Mouse (Mus musculus) small intestine, adult 2 months (tissue): ENCODE data around the gene Gm44965. TPM values are rescaled to one million over a fixed set of nuclear protein-coding genes. Genes with fewer than 3 reads are reported as not detected.
A peak's percentile ranks its signal among the peaks of the same experiment; 100 is the strongest.

ENCODE experiments used
- H3K27ac ChIP-seq: fragments of 200-500 bp; 2 replicates; pipeline ENCODE4 v1.5.1; 2012; ENCODE audit warnings: low read depth, low read length, control low read depth, inconsistent platforms; ENCODE audit not compliant: insufficient read depth
- H3K27me3 ChIP-seq: fragments of 200-500 bp; 2 replicates; pipeline ENCODE4 v1.6.1; 2012; ENCODE audit warnings: mild to moderate bottlenecking, moderate library complexity, low read length, inconsistent platforms; ENCODE audit not compliant: control insufficient read depth, insufficient read depth
- H3K36me3 ChIP-seq: fragments of 200-500 bp; 2 replicates; pipeline ENCODE4 v1.6.1; 2012; ENCODE audit warnings: mild to moderate bottlenecking, low read length, control low read depth, inconsistent platforms; ENCODE audit not compliant: control insufficient read depth, insufficient read depth
- H3K4me1 ChIP-seq: fragments of 200-500 bp; 2 replicates; pipeline ENCODE4 v1.6.1; 2012; ENCODE audit warnings: low read length, inconsistent platforms, mixed read lengths; ENCODE audit not compliant: control insufficient read depth, insufficient read depth, insufficient read length
- H3K4me3 ChIP-seq: fragments of 200-500 bp; 2 replicates; pipeline ENCODE4 v1.5.1; 2012; ENCODE audit warnings: low read depth, mild to moderate bottlenecking, control low read depth, inconsistent platforms, low read length, moderate library complexity
- CTCF ChIP-seq: fragments of 200-500 bp; IDR thresholded peaks from 2 replicates; pipeline ENCODE4 v1.5.1; 2012; ENCODE audit warnings: low read depth, mild to moderate bottlenecking, control low read depth, inconsistent platforms, low read length, moderate library complexity, mixed read lengths; ENCODE audit not compliant: insufficient replicate concordance, insufficient read length; ENCODE audit errors: extremely low read depth
- POLR2A ChIP-seq: fragments of 200-500 bp; IDR thresholded peaks from 2 replicates; pipeline ENCODE4 v1.6.1; 2012; ENCODE audit warnings: low read depth, mild to moderate bottlenecking, control low read depth, inconsistent platforms, low read length, moderate library complexity
- WGBS: fragments of 180-500 bp; shearing (Covaris S2); methylation state at CpG from one replicate; pipeline ENCODE4 v1.1.7; 2018; 5-methylcytosine and 5-hydroxymethylcytosine counted together
- polyA plus RNA-seq: library from polyadenylated mRNA; depleted of rRNA; stranded (reverse); fragments of >200 nt; gene quantifications from 2 replicates; pipeline ENCODE4 v1.2.3, GENCODE M21; 2012; rRNA removed

Gene Gm44965
- polyA plus RNA-seq, 1 experiment = not detected

DNA sequence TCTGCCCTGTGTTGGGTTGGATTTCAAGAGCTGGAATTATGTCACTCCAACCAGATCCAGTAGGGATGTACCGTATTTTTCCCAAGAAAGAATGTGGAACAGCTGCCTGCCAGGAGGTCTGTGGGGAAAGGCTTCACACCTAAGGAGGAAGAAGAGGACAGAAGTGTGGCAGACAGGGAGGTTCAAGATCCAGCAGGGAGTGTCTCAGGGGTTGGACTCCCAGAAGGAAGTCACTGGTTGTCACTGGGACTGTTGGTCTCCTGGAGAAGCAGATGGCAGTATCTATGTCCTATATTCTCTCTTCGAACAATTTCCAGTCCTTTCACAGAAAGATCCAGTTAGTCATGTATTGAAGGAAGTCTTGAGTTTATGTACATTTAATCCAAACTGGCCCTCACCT is 53.9 kb downstream of the Gm44965 start:
- Histone ChIP-seq H3K27me3 (no peaks in the 10 kb centered on the region), H3K36me3 (peaks cover 2% of the 10 kb centered on the region; the same call in 1 of the 2 replicates), H3K4me1 (peaks cover 6% of the 10 kb centered on the region), H3K27ac (peak overlapping the region; percentile 52), H3K4me3 (peak overlapping the region; percentile 46)
- TF ChIP-seq POLR2A (no peak), CTCF (no peak)
- 59% methylated on average over 2 of the region's 2 CpGs for WGBS

DNA sequence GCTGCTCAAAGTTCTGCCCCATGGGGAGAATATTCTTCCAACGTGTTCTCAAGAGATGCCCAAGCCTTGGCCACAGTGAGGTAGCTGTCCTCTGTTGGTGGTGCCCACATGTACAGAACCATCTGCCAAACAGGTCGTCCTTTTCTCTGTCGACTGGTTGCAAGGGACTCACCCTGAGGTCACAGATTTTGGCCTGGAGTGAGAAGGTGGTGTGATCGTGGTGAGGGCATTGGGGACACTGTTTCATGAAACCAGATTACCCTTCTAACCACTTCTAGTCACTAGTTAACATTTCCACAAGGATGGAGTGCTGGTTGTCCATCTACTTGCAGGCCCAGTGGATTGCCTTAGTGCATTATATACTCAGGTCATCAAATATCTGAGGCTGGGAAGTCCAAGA is 55.0 kb downstream of the Gm44965 start:
- Histone ChIP-seq H3K4me3 (no peak overlapping the region), H3K36me3 (peaks cover 2% of the 10 kb centered on the region; the same call in 1 of the 2 replicates), H3K27ac (no peak overlapping the region), H3K4me1 (peaks cover 6% of the 10 kb centered on the region), H3K27me3 (no peaks in the 10 kb centered on the region)
- TF ChIP-seq POLR2A = no peak
- 90% methylated on average over 4 of the region's 4 CpGs for WGBS

DNA sequence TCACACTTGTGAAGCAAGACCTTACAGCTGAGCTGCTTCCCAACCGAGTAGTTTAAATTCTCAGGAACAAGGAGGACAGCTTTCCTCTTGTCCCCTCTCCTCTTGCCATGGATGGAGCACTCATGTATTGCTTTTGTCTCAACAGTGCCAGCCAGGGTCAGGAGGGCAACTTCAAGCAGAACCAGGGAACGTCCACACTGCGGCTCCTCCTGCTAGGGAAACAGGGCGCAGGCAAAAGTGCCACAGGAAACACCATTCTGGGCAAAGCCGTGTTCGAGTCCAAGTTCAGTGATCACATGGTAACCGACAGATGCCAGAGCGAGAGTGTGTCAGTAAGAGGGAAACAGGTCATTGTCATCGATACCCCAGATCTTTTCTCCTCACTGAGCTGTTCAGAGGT is 56.3 kb downstream of the Gm44965 start:
- no peak overlapping the region for H3K4me3 ChIP-seq
- H3K4me1 ChIP-seq = peaks cover 6% of the 10 kb centered on the region
- H3K27ac ChIP-seq = no peak overlapping the region
- 91% methylated on average over 9 of the region's 9 CpGs for WGBS
- H3K27me3 ChIP-seq = no peaks in the 10 kb centered on the region
- peaks cover 2% of the 10 kb centered on the region; the same call in 1 of the 2 replicates for H3K36me3 ChIP-seq
- TF ChIP-seq POLR2A (no peak), CTCF (no peak)

DNA sequence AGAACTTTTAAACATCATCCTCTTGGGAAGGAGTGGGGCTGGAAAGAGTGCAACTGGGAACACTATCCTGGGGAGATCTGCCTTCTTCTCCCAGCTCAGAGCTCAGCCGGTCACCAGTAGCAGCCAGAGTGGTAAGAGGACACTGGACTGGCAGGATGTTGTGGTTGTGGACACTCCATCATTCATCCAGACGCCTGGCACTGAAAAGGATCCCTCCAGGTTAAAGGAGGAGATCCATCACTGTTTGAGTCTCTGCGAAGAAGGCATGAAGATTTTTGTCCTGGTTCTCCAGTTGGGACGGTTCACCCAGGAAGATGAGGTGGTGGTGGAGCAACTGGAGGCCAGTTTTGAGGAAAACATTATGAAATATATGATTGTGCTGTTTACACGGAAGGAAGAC is 65.0 kb downstream of the Gm44965 start:
- Histone ChIP-seq H3K4me1 (no peaks in the 10 kb centered on the region), H3K27ac (no peak overlapping the region), H3K27me3 (no peaks in the 10 kb centered on the region), H3K36me3 (no peaks in the 10 kb centered on the region), H3K4me3 (no peak overlapping the region)
- no peak for TF ChIP-seq CTCF
- TF ChIP-seq POLR2A = no peak
- WGBS = 80% methylated on average over 5 of the region's 5 CpGs

DNA sequence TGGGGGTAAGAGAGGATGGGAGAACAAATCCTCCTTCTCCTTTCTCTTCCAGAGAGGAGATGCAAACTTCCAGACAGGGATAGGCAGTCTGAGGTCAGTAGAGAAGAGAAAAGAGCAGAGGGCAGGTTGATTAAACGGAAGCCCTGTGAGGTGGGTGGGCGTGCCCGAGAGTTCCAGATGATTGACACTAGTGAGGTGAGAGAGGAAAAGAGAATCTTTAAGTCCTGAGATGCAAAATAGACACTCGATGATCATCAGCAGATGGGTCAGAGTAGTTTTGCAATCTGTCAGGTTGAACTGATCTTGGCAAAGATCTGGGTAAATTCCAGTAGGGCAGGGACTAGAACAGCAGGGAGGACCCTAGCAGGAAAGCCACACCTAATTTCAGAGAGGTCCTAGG is 71.0 kb downstream of the Gm44965 start:
- TF ChIP-seq CTCF (no peak), POLR2A (no peak)
- no peak overlapping the region for H3K27ac ChIP-seq
- H3K36me3 ChIP-seq = no peaks in the 10 kb centered on the region
- no peaks in the 10 kb centered on the region for H3K27me3 ChIP-seq
- peaks cover 8% of the 10 kb centered on the region for H3K4me1 ChIP-seq
- no peak overlapping the region for H3K4me3 ChIP-seq
- 49% methylated on average over 4 of the region's 4 CpGs for WGBS

DNA sequence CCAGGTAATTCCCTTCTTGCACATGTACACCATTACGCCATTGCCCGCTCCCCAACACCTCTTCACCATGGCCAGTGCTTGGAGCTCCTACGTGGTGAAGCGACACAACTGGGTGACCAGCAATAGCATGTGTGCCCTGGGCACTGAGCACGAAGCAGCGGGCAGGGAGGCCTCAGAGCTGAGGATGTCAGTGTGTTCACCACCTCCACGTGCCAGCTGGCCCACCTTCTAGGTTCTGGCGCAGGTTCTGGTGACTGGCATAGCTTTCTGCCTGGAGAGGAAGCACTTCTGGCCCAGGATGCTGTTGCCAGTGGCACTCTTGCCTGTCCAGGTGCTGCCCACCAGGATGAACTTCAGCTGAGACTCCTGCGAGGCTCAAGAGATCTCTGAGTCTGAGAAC is 71.7 kb downstream of the Gm44965 start:
- TF ChIP-seq CTCF (no peak), POLR2A (no peak)
- Histone ChIP-seq H3K27me3 (no peaks in the 10 kb centered on the region), H3K4me3 (no peak overlapping the region), H3K4me1 (peaks cover 8% of the 10 kb centered on the region), H3K27ac (no peak overlapping the region), H3K36me3 (no peaks in the 10 kb centered on the region)
- 97% methylated on average over 9 of the region's 9 CpGs for WGBS

DNA sequence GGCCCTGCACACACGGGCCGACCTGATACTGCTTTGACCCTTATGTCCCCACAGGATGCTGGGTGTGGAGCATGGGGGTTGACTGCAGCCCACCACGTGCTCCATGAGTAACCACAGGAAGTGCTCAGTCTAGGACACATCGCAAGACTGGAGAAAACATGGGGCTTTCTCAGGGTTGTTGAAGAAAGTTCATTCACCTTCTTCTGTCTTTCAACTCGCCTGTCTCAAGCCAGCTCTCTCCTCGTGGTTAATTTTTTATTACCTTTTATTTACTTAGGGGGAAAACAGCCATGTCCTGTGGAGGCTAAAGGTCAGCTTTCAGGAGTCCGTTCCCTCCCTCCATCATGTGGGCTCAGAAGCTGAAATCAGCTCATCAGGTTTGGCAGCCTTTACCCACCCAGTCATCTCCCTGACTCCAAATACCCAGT is 72.4 kb downstream of the Gm44965 start:
- 7% methylated on average over 7 of the region's 7 CpGs for WGBS
- Histone ChIP-seq H3K4me1 (peaks cover 8% of the 10 kb centered on the region), H3K27me3 (no peaks in the 10 kb centered on the region), H3K36me3 (no peaks in the 10 kb centered on the region), H3K27ac (no peak overlapping the region), H3K4me3 (no peak overlapping the region)
- TF ChIP-seq POLR2A (no peak), CTCF (no peak)

DNA sequence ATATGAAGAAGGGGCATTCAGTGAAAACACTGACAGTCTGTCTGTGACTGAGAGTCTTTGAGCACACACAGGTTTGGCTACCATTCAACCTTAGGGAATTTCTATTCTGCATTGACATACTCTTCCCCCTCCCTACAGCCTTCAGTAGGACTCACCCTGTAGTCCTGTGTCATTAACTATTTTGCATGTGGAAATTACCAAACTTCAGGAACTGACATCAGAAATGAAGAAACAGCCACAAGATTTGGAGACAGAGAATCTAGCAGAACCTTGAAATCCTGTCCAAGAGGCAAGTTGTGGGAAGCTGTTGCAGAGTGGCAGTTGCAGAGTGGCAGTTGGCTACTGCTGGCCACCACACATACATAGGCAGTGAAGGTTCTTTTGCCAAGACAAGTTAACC is 74.3 kb downstream of the Gm44965 start:
- Histone ChIP-seq H3K27ac (no peak overlapping the region), H3K4me3 (no peak overlapping the region), H3K36me3 (no peaks in the 10 kb centered on the region), H3K4me1 (peaks cover 8% of the 10 kb centered on the region), H3K27me3 (no peaks in the 10 kb centered on the region)
- no peak for TF ChIP-seq POLR2A
- no peak for TF ChIP-seq CTCF

Other genes starting within 250 kb of the Gm44965 start
- 4.4 and 13.5 TPM in 2 replicates for gene Krba1, start 198.4 kb upstream of the Gm44965 start, polyA plus RNA-seq
- gene Zfp467, start 148.1 kb upstream of the Gm44965 start, polyA plus RNA-seq = 12.4 and 24.7 TPM in 2 replicates
- 0.98 and 3.0 TPM in 2 replicates for gene Sspo, start 145.7 kb upstream of the Gm44965 start, polyA plus RNA-seq
- 11.8 and 26.3 TPM in 2 replicates for gene Atp6v0e2, start 56.3 kb upstream of the Gm44965 start, polyA plus RNA-seq
- gene Lrrc61, start 39.1 kb upstream of the Gm44965 start, polyA plus RNA-seq = 8.7 and 12.4 TPM in 2 replicates
- gene Rarres2, start 21.2 kb upstream of the Gm44965 start, polyA plus RNA-seq = 28.4 and 39.8 TPM in 2 replicates
- gene Gm45021, start 4.3 kb upstream of the Gm44965 start, polyA plus RNA-seq = not detected in 2 replicates
- gene Repin1, start 58 bp upstream of the Gm44965 start, polyA plus RNA-seq = 8.1 and 10.2 TPM in 2 replicates
- 1.9 and 3.1 TPM in 2 replicates for gene Zfp775, start 8.1 kb downstream of the Gm44965 start, polyA plus RNA-seq
- 0.43 and 0.96 TPM in 2 replicates for gene AI854703, start 32.8 kb downstream of the Gm44965 start, polyA plus RNA-seq
- 0.72 and 1.5 TPM in 2 replicates for gene Gimap8, start 53.3 kb downstream of the Gm44965 start, polyA plus RNA-seq
- 0.27 and 0.62 TPM in 2 replicates for gene Gimap9, start 82.2 kb downstream of the Gm44965 start, polyA plus RNA-seq
- 4.3 and 9.3 TPM in 2 replicates for gene Gimap4, start 90.6 kb downstream of the Gm44965 start, polyA plus RNA-seq
- 2.0 and 5.0 TPM in 2 replicates for gene Gimap6, start 114.3 kb downstream of the Gm44965 start, polyA plus RNA-seq
- not detected in 2 replicates for gene Gm28053, start 124.7 kb downstream of the Gm44965 start, polyA plus RNA-seq
- gene Gimap7, start 124.7 kb downstream of the Gm44965 start, polyA plus RNA-seq = 1.5 and 2.5 TPM in 2 replicates
- gene Gimap1, start 145.1 kb downstream of the Gm44965 start, polyA plus RNA-seq = 18.8 and 29.1 TPM in 2 replicates
- 4.9 and 10.2 TPM in 2 replicates for gene Gimap5, start 152.3 kb downstream of the Gm44965 start, polyA plus RNA-seq
- gene Gimap3, start 176.9 kb downstream of the Gm44965 start, polyA plus RNA-seq = 6.2 and 13.0 TPM in 2 replicates
- 52.3 and 84.3 TPM in 2 replicates for gene Tmem176a, start 247.0 kb downstream of the Gm44965 start, polyA plus RNA-seq
- 118 and 211 TPM in 2 replicates for gene Tmem176b, start 247.6 kb downstream of the Gm44965 start, polyA plus RNA-seq